Mouse (Mus musculus): ENCODE results near the gene Klhdc10. TPM values are rescaled to one million over a fixed set of nuclear protein-coding genes. Genes with fewer than 3 reads are reported as not detected.

Gene Klhdc10
- polyA plus RNA-seq, 1 experiment from 2014 or later = 26.9 TPM

DNA sequence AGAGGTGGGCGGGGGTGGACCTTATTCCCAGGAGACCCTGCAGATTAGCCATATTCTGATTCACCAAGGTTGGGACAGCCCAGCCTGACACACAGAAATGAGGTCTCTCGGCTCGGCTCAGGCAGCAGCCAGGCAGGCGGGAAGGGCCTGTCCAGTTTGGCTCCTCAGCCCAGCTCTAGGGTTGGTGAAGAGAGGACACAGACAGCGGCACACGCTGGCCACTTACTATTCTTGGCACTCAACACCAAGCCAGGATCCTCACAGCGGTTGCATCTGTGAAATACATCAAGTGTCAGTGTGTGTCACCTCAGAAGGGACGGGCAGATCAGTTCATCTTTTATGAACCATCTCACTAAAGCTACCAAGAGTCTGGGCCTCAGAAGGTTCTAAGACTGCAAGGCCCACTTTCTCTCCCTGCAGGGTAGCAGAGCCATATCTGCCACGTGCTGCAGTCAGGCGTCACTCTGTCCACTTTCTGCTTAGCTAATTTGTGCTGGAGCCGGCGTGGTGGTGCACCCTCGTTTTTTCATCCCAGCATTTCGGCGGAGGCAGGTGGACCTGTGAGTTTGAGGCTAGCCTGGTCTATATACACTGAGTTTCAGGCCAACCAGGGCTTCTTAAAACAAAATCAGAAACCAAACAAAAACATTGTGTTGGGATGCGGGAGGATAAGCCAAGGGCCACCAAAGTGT lies 57.5 kb downstream of the Klhdc10 start:
- Histone ChIP-seq H3K27ac (peak overlapping the region; percentile 99), H3K27me3 (no peaks in the 10 kb centered on the region), H3K4me2 (peak overlapping the region; percentile 68), H3K36me3 (ENCODE audit: poor library complexity, severe bottlenecking) (peaks cover 16% of the 10 kb centered on the region), H3K9me3 (replicated peaks) (no peaks in the 10 kb centered on the region), H3K4me1 (peaks cover 34% of the 10 kb centered on the region), H3K4me3 (peak overlapping the region; percentile 47), H3K9ac (peak overlapping the region; percentile 73; the same call in 1 of the 2 replicates)
- no peak for ATAC-seq
- WGBS = 69% methylated on average over 16 of the region's 16 CpGs

DNA sequence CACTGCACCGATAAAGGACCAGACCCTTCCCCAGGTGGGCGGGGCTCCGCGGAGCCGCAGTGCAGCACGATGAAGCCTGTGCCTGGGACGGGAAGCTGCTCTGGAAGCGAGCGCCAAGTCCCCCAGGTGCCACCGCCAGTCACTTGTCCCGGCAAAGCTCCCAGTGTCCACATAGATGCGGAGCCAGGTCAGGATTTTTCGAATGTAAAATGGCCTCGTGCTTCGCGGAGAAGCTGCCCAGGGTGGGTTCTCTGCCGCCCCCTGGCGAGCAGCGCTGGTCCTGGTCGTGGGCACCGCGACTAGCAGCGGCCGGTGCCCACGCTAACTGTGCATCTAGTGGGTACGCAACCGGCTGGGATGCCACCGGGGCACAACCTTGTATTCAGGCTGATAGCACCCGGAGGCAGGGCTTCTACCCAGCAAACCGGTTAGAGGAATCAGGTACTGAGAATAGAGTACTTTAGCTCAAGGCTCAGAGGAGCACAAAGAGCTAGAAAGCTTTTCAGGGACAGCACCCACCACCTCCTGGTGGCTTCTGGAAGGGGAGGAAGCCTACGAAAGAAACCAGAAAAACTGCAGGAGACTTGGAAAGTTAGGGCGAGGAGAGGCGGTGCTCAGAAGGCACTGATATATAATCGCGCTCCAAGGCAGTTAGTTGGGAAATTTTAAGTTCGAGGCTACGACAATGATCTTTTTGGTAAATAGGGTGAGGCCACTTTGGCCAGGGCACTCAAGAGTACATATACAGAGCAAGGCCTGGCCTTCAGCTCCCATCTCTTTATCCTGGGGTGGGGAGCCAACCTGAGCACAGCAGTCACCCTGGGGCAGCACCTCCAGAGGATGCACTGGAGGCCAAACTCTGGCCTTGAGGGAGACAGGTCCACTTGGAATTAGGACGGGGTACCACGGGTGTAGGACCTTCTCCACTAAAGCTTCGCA lies 58.4 kb downstream of the Klhdc10 start:
- H3K27ac ChIP-seq = peak overlapping the region; percentile 99
- ATAC-seq = peak; percentile 48
- H3K36me3 ChIP-seq (ENCODE audit: poor library complexity, severe bottlenecking) = peaks cover 8% of the 10 kb centered on the region
- no peaks in the 10 kb centered on the region for H3K9me3 ChIP-seq (replicated peaks)
- 4% methylated on average over 40 of the region's 40 CpGs for WGBS
- peaks cover 34% of the 10 kb centered on the region for H3K4me1 ChIP-seq
- peak overlapping the region; percentile 47 for H3K4me3 ChIP-seq
- peak overlapping the region; percentile 68 for H3K4me2 ChIP-seq
- H3K9ac ChIP-seq = peak overlapping the region; percentile 73
- H3K27me3 ChIP-seq = no peaks in the 10 kb centered on the region

DNA sequence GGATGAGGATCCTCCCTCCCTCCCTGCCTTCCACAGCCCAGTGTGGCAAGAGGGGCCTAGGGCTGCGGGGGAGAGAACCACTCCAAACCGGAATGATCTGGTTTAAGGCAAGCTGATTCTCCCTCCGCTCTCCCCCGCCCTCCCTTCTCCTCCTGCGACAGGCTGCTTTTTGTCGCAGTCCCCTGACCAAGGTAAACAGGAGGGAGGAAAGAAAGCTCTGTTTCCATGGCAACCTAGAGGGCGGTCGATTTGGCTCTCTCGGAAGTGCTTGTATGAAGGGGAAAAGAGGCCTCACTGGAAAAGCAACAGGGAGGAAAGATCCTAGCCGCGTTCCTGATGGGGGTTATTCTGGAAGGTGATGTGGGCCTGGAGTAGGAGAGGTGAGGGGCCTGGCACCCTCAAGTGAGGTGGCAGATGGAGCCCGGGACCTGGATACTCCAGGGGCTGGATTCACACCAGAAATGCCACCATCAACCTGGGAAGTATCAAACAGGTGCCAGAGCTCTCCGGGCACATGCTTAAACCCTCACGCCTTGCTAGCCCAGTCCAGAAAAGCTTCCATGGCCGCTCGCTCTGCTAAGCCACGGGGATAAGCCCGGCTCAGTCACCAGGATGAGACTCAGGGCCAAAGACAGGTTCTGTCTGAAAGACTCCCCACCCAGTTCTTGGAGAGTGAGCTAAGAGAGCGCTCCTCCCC lies 59.2 kb downstream of the Klhdc10 start:
- no peaks in the 10 kb centered on the region for H3K36me3 ChIP-seq (ENCODE audit: poor library complexity, severe bottlenecking)
- peak overlapping the region; percentile 99 for H3K27ac ChIP-seq
- no peaks in the 10 kb centered on the region for H3K27me3 ChIP-seq
- peaks cover 34% of the 10 kb centered on the region for H3K4me1 ChIP-seq
- peak overlapping the region; percentile 68 for H3K4me2 ChIP-seq
- ATAC-seq = peak; percentile 96
- H3K9me3 ChIP-seq (replicated peaks) = no peaks in the 10 kb centered on the region
- peak overlapping the region; percentile 6 for H3K4me3 ChIP-seq
- WGBS = 7% methylated on average over 19 of the region's 19 CpGs
- H3K9ac ChIP-seq = peak overlapping the region; percentile 73

DNA sequence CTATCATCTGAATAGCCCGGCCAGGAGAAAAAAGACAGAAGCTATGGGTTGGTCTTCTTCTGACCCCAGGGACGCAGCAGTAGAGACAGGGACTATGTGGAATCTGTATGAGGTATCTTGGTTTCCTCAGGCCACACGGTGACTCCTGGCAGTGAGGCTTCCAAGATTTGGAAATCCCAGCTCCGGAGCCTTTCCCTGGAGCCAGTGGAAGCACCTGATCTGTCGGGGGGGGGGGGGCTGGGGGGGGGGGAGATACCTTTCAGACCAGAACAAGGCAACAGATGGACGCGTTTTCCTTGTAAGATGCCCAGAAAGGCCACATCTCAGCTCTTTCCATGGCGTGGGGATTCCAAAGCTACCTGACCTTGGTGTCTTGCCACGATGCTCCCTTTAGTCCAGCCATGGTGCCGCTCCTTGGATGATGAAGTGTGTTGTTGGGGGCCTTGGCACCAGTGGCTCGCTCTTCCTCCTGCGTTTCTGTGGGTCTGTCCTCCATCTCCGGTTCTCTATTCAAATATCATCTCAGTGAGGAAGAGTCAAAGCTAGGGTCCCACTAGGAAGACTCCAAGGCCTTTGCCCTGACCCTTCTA lies 60.2 kb downstream of the Klhdc10 start:
- WGBS = 79% methylated on average over 13 of the region's 13 CpGs
- no peak overlapping the region for H3K4me2 ChIP-seq
- H3K9ac ChIP-seq = no peak overlapping the region
- H3K36me3 ChIP-seq (ENCODE audit: poor library complexity, severe bottlenecking) = no peaks in the 10 kb centered on the region
- peaks cover 34% of the 10 kb centered on the region for H3K4me1 ChIP-seq
- H3K27ac ChIP-seq = peak overlapping the region; percentile 99
- no peaks in the 10 kb centered on the region for H3K27me3 ChIP-seq
- H3K9me3 ChIP-seq (replicated peaks) = no peaks in the 10 kb centered on the region
- no peak for ATAC-seq
- H3K4me3 ChIP-seq = no peak overlapping the region

DNA sequence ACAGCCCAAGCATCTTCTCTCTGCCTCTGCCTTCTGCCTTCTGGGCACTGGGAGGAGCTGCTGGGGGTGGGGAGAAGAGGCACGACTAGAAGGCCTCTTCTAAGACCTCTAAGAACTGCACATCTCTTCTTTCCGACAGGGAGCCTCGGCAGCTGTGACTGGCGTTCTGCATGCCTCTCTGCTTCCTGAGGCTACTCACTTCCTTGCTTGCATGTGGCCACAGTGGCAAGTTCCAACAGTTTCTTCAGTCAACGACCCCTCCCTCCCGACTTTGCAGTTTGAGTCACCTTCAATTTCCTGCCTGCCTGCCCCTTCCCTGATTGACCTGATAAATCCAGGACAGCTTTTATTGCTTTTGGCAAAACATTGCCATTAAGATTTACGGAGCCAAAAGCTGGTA lies 61.2 kb downstream of the Klhdc10 start:
- H3K4me3 ChIP-seq = no peak overlapping the region
- 54% methylated on average over 7 of the region's 7 CpGs for WGBS
- peaks cover 34% of the 10 kb centered on the region for H3K4me1 ChIP-seq
- no peak overlapping the region for H3K27ac ChIP-seq
- H3K36me3 ChIP-seq (ENCODE audit: poor library complexity, severe bottlenecking) = no peaks in the 10 kb centered on the region
- no peaks in the 10 kb centered on the region for H3K27me3 ChIP-seq
- no peaks in the 10 kb centered on the region for H3K9me3 ChIP-seq (replicated peaks)
- ATAC-seq = no peak
- no peak overlapping the region for H3K9ac ChIP-seq
- no peak overlapping the region for H3K4me2 ChIP-seq

DNA sequence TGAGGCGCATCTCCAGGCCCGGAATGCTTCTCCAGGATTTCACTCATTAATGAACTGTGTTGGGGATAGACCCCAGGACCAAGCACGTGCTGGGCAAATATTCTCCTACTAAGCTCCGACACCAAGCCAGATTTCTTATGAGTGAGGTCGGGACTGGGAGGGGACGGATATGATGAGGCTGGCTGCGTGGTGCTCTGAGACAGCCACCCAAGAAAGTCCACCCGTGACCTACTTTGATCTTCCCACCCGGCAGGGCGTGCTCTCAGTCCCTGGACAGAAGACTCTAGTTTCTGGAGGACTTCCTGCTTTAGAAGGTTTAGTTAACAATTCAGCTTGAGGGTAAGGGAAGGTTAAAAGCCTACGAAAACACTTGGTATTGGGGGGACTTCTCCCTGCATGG lies 63.9 kb downstream of the Klhdc10 start:
- no peak for ATAC-seq

DNA sequence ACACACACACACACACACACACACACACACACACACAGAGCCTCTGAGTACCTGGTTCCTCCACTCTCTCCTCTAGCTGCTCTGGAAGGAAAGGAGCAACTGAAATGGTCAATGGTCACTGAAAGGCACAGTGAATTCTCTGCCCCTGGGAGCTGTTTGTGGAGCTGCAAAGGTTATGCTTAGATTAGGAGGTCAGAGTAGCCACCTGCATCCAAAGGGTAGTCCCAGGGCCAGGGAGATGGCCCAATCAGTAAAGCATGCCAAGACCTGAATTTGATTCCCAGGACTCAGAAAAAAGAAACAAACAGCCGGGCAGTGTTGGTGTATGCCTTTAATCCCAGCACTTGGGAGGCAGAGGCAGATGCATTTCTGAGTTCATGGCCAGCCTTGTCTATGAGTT lies 66.4 kb downstream of the Klhdc10 start:
- WGBS = 89% methylated on average over 1 of the region's 1 CpGs
- Histone ChIP-seq H3K27ac (no peak overlapping the region; the same call in 1 of the 2 replicates), H3K9me3 (replicated peaks) (no peaks in the 10 kb centered on the region), H3K4me2 (no peak overlapping the region), H3K4me3 (no peak overlapping the region), H3K36me3 (ENCODE audit: poor library complexity, severe bottlenecking) (no peaks in the 10 kb centered on the region), H3K4me1 (peaks cover 14% of the 10 kb centered on the region), H3K9ac (no peak overlapping the region), H3K27me3 (no peaks in the 10 kb centered on the region)
- no peak for ATAC-seq

More for the DNA sequence above, 63.9 kb downstream of the Klhdc10 start:
- Histone ChIP-seq H3K4me2 (no peak overlapping the region), H3K27ac (no peak overlapping the region), H3K9ac (no peak overlapping the region), H3K4me1 (peaks cover 32% of the 10 kb centered on the region), H3K36me3 (ENCODE audit: poor library complexity, severe bottlenecking) (no peaks in the 10 kb centered on the region), H3K4me3 (no peak overlapping the region), H3K27me3 (no peaks in the 10 kb centered on the region), H3K9me3 (replicated peaks) (no peaks in the 10 kb centered on the region)
- 90% methylated on average over 11 of the region's 11 CpGs for WGBS

DNA sequence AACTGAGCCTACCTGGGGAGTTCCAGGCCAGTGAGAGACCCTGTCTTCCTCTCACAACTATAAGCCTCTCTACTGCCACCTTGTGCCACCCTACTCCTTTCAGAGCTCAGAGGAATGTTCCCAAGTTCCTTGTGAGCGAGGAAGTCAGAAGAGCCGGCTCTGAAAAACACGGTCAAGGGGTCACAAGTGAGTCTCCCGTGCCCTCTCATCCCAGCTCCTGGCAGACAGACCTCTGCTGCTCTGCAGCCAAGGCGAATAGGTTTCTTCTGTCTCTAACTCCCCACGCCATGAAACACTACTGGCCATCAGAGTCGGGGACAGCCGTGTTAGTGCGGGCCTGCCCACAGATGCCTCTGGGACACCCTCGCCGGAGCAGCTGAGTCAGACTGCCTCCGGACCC lies 67.0 kb downstream of the Klhdc10 start:
- Histone ChIP-seq H3K4me2 (no peak overlapping the region), H3K4me1 (peaks cover 14% of the 10 kb centered on the region), H3K9me3 (replicated peaks) (no peaks in the 10 kb centered on the region), H3K9ac (no peak overlapping the region), H3K36me3 (ENCODE audit: poor library complexity, severe bottlenecking) (no peaks in the 10 kb centered on the region), H3K4me3 (no peak overlapping the region), H3K27me3 (no peaks in the 10 kb centered on the region), H3K27ac (peak overlapping the region; percentile 52)
- ATAC-seq = no peak
- WGBS = 60% methylated on average over 12 of the region's 12 CpGs

DNA sequence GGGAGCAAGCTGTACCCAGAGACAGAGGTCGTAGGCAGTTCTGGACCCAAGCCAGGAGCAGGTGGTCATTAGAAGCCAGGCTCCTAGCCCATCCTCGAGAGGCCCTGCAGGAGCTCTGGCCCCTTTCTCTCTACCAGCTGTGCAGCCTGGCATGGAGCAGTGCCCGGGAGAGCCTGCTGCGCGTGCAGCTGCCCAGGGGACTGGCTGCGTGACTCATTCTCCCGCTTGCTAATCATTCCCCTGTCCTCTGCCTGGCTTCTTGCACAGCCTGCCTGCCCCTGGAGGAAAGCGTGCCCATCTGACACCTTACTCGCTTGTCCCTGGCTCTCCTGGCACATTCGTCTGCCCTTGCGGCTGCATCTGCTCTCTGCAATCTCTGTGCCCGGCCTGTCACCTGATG lies 67.7 kb downstream of the Klhdc10 start:
- Histone ChIP-seq H3K9ac (peak overlapping the region; percentile 43; the same call in 1 of the 2 replicates), H3K9me3 (replicated peaks) (no peaks in the 10 kb centered on the region)
- WGBS = 51% methylated on average over 12 of the region's 12 CpGs

DNA sequence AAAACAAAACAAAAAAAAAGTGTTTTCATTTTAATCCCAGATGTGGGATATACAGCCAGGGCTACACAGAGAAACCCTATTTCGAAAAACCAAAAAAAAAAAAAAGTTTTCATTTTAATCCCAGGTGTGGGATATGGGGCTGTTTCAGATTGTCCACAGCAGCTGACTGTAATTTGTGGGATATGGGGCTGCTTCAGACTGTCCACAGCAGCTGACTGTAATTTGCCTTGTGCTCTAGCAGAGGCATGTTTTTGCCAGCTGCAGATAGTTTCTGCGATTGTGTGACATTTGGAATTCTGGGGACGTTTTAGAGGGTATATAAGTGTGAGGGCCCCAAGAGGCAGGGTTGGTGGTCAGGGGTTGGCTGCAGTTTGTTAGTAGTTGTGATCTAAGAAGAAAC lies 70.0 kb downstream of the Klhdc10 start:
- no peaks in the 10 kb centered on the region for H3K36me3 ChIP-seq (ENCODE audit: poor library complexity, severe bottlenecking)
- H3K27ac ChIP-seq = no peak overlapping the region
- no peaks in the 10 kb centered on the region for H3K9me3 ChIP-seq (replicated peaks)
- no peak overlapping the region for H3K4me2 ChIP-seq
- 72% methylated on average over 3 of the region's 3 CpGs for WGBS
- no peak for ATAC-seq
- no peak overlapping the region for H3K9ac ChIP-seq
- H3K4me1 ChIP-seq = peaks cover 14% of the 10 kb centered on the region
- no peak overlapping the region for H3K4me3 ChIP-seq
- H3K27me3 ChIP-seq = no peaks in the 10 kb centered on the region

More for the DNA sequence above, 67.7 kb downstream of the Klhdc10 start:
- no peaks in the 10 kb centered on the region for H3K36me3 ChIP-seq (ENCODE audit: poor library complexity, severe bottlenecking)
- H3K4me2 ChIP-seq = no peak overlapping the region
- no peaks in the 10 kb centered on the region for H3K27me3 ChIP-seq
- H3K4me3 ChIP-seq = no peak overlapping the region
- H3K4me1 ChIP-seq = peaks cover 14% of the 10 kb centered on the region
- ATAC-seq = peak; percentile 59
- H3K27ac ChIP-seq = peak overlapping the region; percentile 52

DNA sequence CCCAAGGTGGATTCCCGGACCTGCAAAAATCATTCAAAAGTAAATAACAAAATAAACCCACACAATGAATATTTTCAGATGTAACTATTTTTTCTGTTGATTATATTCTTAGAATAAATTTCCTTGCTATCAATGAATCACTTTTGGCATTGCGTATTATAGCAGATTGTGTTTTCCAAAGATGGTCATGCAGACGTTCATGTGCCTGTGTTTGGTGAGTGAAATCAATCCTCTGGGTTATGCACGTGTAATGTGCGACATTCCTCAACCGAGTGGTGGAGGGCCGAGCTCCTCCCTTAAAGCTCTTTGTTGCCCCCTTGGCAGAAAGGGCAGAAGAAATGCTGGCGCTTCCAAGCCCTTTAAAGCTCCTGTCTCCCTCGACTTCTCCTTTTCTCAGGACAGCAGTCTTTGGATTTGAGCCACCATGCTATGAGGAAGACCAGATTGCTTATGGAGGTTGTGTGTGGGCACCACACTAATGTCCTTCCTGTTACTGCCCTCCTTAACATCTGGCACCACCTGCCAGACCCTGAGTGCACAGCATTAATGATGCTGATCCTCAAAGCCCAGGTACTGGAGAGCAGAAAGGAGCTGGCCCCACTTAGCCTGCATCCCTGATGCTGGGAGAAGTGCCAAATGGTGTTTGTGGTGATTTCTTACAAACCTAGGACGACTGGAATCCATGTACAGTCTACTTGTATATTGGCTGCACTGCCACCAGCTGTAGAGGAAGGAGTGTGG lies 74.5 kb downstream of the Klhdc10 start:
- peaks cover 35% of the 10 kb centered on the region for H3K36me3 ChIP-seq (ENCODE audit: poor library complexity, severe bottlenecking)
- no peaks in the 10 kb centered on the region for H3K9me3 ChIP-seq (replicated peaks)
- H3K27me3 ChIP-seq = no peaks in the 10 kb centered on the region
- H3K27ac ChIP-seq = no peak overlapping the region
- 78% methylated on average over 10 of the region's 10 CpGs for WGBS
- no peak for ATAC-seq
- H3K4me1 ChIP-seq = no peaks in the 10 kb centered on the region
- no peak overlapping the region for H3K4me3 ChIP-seq
- H3K4me2 ChIP-seq = no peak overlapping the region
- no peak overlapping the region for H3K9ac ChIP-seq
